Mouse (Mus musculus) inflammation-experienced regulatory T-cells (primary cell): ENCODE data around the gene Smpd1. TPM values are rescaled to one million over a fixed set of nuclear protein-coding genes. Genes with fewer than 3 reads are reported as not detected.

ENCODE experiments used
- polyA plus RNA-seq, 2 experiments: library from polyadenylated mRNA; unstranded; fragments of 100-300 nt; shearing (Covaris generic); gene quantifications; one replicate each; pipeline ENCODE4 v1.2.1; 2017

Smpd1 gene
- 10 to 100 TPM; 34.0 to 40.5 TPM for polyA plus RNA-seq

DNA sequence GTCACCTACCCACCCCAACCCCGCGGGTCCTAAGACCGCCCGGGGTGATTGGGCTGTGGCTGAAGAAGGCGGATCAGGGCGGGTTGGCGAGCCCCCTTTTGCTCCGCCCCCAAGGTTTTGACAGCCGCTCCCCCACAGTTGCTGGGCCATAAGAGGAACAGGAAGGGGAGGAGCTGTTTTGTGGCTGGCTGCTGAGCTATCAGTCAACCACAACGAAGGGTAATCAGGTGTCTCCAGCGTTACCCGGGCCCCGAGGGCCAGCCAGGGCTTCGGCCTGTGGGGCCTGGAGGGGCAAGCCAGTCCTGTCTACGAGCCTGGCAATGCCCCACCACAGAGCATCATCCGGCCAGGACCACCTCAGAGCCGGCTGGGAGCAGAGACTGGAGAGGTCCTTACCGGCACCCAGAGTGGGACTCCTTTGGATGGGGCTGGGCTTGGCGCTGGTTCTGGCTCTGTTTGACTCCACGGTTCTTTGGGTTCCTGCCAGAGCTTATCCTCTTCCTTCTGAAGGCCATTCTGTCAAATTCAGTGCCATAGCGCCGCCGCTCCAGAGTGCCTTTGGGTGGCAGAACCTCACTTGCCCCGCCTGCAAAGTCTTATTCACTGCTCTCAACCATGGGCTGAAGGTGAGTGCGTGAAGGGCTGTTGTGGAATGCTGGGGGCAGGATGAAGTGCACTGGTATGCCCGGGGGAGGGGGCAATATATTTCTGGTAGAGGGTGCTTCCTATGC lies at the start of gene Smpd1:
Gene Smpd1, plus strand, starts transcription at position 149 of the 731 bp plus-strand sequence.

GRCm38 (mm10) chr7:105581094-105581703 lies 27.0 kb downstream of the Smpd1 start, which contains the start of gene Apbb1:
Gene Apbb1 (minus strand): TSS chr7:105581653.

Other genes with a start within 250 kb of the Smpd1 start
- gene Olfr689, start 243.2 kb upstream of the Smpd1 start, polyA plus RNA-seq: under 1 TPM; 0.04 to 0.47 TPM
- gene Olfr690, start 220.3 kb upstream of the Smpd1 start, polyA plus RNA-seq: not detected
- 1 to 10 TPM in 1 of 2 experiments, under 1 TPM in 1; 0.08 to 2.0 TPM for gene Olfr691, start 212.1 kb upstream of the Smpd1 start, polyA plus RNA-seq
- not detected for gene Olfr692, start 186.1 kb upstream of the Smpd1 start, polyA plus RNA-seq
- not detected for gene Gm5901, start 179.3 kb upstream of the Smpd1 start, polyA plus RNA-seq
- 10 to 100 TPM; 36.7 to 58.5 TPM for gene Fam160a2, start 154.3 kb upstream of the Smpd1 start, polyA plus RNA-seq
- not detected for gene Cnga4, start 149.8 kb upstream of the Smpd1 start, polyA plus RNA-seq
- gene Cckbr, start 128.6 kb upstream of the Smpd1 start, polyA plus RNA-seq: under 1 TPM in 1 of 2 experiments, not detected in 1; 0.21 TPM
- not detected for gene Cavin3, start 72.1 kb upstream of the Smpd1 start, polyA plus RNA-seq
- 10 to 100 TPM in 1 of 2 experiments, 1 to 10 TPM in 1; 6.6 to 10.5 TPM for gene Apbb1, start 27.3 kb downstream of the Smpd1 start, polyA plus RNA-seq
- under 1 TPM in 1 of 2 experiments, not detected in 1; 0.18 TPM for gene Hpx, start 45.8 kb downstream of the Smpd1 start, polyA plus RNA-seq
- 10 to 100 TPM; 11.2 to 12.0 TPM for gene Trim3, start 79.2 kb downstream of the Smpd1 start, polyA plus RNA-seq
- gene Timm10b, start 85.7 kb downstream of the Smpd1 start, polyA plus RNA-seq: 100 to 1,000 TPM; 181 to 212 TPM
- 10 to 100 TPM; 21.0 to 25.3 TPM for gene Arfip2, start 86.1 kb downstream of the Smpd1 start, polyA plus RNA-seq
- 1 to 10 TPM; 4.6 to 8.9 TPM for gene Gm45799, start 86.2 kb downstream of the Smpd1 start, polyA plus RNA-seq
- gene Dnhd1, start 96.5 kb downstream of the Smpd1 start, polyA plus RNA-seq: 1 to 10 TPM; 1.2 to 2.3 TPM
- 100 to 1,000 TPM; 198 to 260 TPM for gene Ilk, start 182.2 kb downstream of the Smpd1 start, polyA plus RNA-seq
- gene Rrp8, start 183.0 kb downstream of the Smpd1 start, polyA plus RNA-seq: 10 to 100 TPM; 38.2 to 51.2 TPM
- gene Taf10, start 190.0 kb downstream of the Smpd1 start, polyA plus RNA-seq: 100 to 1,000 TPM; 333 to 336 TPM
- gene Tpp1, start 197.9 kb downstream of the Smpd1 start, polyA plus RNA-seq: 100 to 1,000 TPM in 1 of 2 experiments, 10 to 100 TPM in 1; 99.7 to 111 TPM
- 1 to 10 TPM in 1 of 2 experiments, not detected in 1; 1.3 TPM for gene Dchs1, start 233.3 kb downstream of the Smpd1 start, polyA plus RNA-seq